Mouse (Mus musculus) gastrocnemius, adult 18-20 months (tissue): ENCODE measurements around the gene Tapbp. TPM values are rescaled to one million over a fixed set of nuclear protein-coding genes. Genes with fewer than 3 reads are reported as not detected.

Experiments used
- DNase-seq: peaks from one replicate; pipeline ENCODE4 v3.0.0; 2021; ENCODE audit warnings: low spot score
- total RNA-seq, 2 experiments: library from RNA; stranded (reverse); gene quantifications; 2 replicates each; pipeline ENCODE4 v1.2.3; 2021

Gene Tapbp
- total RNA-seq, 2 experiments from 2014 or later, result 30.2 to 31.7 TPM

DNA sequence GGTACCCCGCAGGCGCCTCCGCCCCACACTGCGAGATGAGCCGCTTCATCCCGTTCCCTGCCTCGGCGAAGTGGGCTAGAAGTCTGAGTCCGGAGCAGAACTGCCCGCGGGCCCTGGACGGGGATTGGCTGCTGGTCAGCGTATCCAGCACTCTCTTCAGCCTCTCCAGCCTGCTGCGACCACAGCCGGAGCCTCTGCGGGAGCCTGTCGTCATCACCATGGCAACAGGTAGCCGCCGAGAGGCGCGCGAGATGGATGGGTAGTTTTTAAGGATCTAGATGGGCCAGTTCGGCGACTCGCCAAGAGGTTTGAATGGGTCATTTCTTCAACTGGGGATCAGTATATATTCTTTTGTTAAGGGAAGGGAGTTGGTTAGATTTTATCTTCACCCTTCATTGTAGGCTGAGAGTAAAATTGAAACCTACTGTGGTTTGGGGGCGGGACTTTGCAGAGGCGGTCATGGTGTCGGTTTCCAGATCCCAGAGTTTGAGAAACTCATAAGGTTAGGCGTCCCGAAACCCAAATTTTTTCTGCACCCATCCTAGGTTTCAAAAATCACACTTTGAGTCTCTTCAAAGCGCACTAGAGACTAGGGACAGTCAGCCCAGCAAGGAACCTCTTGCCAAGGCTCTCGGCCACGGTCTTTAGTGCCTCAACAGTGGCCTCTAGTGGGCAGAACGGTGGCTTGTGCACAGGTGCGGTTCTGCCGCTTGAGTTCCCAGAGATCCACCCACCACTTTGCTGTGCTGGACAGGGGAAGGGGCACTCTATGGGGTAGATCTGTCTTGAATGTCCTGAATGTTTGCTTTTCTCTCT is 4.8 kb downstream of the Tapbp start:
- DNase-seq, result peak; percentile 84

DNA sequence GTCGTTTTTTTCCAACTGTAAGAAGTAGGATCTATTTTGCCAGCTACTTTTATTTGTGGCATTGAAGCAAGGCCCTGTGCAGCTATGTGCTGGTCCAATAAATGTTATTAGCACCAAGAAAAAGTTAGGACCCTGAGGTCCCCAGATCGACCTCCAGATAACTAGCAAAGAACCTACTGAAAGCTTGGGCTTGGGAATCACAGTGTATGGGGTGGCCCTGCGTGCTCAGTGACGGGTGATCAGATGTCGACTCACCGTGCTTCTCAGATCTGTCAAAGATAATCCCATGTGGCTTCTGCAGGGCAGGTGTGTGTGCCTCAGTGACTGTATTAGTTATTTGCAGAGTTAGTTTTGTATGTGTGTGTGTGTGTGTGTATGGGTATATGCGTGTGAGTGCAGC is 5.7 kb downstream of the Tapbp start:
- no peak for DNase-seq

DNA sequence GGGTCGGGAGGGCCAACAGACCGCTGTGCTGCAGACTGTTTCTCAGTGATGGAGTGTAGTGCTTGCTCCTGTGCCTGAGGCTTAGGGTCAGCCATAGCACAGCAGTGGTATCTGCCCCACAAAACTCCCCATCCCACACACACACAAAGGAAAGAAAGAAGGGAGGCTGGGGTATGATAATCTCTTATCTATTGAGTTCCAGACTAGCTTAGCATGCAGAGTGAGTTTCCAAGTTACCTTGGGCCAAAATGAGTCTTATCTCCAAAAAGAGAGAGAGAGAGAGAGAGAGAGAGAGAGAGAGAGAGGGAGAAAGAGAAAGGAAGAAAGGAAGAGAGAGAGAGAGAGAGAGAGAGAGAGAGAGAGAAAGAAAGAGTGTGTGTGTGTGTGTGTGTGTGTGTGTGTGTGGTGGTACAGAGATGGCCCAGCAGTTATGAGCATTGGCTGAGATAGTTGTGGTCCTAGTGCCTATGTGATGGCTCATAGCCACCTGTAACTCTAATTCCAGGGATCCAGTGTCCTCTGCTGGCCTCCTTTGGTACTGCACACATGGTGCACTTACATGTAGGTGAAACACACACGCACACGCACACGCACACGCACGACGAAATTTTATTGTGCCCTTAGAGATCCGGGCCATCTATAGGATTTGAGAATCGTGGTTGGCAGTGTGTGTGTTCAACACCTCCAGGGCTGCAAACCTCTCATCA is 9.0 kb downstream of the Tapbp start:
- no peak for DNase-seq

DNA sequence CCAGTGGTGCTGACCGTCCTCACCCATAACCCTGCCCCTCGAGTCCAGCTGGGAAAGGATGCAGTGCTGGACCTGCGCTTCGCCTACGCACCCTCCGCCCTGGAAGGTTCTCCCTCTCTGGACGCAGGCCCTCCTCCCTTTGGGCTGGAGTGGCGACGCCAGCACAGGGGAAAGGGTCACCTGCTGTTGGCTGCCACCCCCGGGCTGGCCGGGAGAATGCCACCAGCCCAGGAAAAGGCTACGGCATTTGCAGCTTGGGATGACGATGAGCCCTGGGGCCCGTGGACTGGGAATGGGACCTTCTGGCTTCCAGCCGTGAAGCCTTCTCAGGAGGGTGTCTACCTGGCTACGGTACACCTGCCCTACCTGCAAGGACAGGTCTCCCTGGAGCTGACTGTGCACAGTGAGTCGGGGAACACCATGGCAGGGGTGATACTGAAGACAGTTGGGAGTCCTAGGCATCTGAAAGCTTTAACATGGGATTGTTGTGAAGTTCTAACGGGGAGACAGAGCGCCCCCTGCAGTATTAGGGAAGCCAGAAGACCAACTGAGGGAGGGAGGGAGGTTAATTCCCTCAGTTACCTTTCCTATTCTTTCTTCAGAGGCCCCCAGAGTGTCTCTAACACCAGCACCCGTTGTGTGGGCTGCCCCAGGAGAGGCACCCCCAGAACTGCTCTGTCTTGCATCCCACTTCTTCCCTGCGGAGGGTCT is 9.9 kb downstream of the Tapbp start:
- DNase-seq, result no peak

DNA sequence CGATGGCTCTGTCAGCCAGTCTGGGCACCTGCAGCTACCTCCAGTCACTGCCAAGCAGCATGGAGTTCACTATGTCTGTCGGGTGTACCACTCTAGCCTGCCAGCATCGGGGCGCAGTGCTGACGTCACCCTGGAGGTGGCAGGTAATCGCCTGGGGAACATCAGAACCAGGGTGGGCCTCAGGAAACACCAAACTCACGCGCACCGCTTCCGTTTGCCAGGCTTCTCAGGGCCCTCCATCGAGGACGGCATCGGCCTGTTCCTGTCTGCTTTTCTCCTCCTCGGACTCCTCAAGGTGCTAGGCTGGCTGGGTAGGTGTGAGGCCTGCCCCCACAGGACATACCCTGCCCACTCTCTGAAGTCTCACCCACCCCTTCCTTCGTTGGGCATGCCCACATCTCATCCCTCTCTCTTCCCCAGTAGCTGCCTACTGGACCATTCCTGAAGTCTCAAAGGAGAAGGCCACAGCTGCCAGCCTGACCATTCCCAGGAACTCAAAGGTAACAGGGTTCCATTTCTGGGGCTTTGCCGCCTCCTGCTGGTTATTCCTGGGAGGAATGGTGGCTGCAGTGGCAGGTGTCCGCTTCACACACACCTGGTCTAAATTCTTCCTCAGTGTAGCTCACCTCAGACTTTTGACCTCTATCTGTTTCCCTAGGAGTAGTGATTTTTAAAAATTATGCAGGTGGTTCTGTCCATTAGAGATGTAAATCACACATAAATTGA is 10.7 kb downstream of the Tapbp start:
- DNase-seq, result no peak

DNA sequence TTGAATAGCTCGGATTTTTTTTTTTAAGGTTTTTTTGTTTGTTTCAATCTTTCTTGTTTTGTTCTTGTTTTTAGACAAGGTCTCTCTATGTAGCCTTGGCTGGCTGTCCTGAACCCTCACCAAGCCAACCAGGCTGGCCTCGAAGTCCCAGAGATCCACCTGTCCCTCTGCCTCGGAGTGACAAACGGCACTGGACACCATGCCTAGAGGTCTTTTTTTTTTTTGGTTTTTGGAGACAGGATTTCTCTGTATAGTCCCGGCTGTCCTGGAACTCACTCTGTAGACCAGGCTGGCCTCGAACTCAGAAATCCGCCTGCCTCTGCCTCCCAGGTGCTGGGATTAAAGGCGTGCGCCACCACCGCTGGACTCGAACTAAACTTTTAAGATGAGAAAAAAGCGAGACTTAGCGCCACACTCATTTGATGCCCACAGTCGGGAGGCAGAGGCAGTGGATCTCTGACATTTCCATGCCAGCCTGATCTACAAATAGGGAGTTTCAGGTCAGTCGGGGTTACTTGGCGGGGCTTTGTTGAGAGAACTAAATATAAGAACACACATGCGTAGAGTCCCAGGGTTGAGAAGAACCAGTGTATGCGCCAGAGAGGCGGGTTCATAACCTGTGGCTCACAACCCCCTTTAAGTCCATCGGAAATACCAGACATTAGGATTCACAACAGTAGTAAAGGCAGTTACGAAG is 12.7 kb downstream of the Tapbp start:
- no peak for DNase-seq

DNA sequence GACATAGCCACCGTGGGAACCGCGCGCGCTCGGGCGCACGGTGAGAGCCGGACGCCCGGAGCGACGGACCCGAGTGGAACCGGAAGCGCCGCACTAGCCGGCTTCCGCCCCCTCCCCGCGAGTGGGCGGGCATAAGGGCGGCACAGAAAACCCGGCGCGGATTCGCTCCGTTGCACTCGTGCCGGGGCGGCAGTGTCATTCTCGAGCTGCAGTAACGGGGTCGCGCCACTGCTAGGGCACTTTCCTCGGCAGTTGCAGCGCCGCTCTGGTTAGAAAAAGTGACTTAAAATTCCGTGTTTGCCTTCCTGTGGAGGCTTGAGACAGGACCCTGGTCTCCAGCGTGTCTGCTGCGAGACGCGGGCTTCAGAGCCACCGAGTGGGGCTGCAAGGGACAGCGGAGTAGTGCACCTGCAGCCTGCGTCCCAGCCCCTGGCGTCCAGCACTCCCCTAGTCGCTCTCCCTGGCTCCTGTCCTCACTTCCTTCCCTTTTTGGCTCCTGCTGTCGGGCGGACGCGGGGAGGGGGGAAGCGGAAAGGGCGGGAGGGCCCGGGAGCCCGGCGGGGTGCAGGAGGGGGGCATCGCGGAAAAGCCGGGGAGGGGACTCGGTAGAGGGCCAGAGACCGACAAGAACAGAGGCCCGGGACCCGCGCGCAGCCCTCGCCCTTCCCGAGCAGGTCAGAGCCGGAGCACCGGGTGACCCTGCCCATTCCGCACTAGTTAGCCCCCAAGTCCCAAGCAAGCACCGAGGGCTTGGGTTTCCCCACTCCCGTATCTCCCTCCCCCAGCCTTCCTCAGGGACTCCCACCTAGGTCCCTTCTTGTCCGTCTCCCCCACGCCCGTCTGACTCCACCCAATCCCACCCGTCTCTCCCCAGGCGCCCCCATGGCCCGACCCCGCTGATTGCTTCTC is 13.9 kb downstream of the Tapbp start, which contains the start of gene Rgl2:
TSS of gene Rgl2 (plus strand) at position 173 of the 909 bp plus-strand sequence.
- DNase-seq, result peak; percentile 92

DNA sequence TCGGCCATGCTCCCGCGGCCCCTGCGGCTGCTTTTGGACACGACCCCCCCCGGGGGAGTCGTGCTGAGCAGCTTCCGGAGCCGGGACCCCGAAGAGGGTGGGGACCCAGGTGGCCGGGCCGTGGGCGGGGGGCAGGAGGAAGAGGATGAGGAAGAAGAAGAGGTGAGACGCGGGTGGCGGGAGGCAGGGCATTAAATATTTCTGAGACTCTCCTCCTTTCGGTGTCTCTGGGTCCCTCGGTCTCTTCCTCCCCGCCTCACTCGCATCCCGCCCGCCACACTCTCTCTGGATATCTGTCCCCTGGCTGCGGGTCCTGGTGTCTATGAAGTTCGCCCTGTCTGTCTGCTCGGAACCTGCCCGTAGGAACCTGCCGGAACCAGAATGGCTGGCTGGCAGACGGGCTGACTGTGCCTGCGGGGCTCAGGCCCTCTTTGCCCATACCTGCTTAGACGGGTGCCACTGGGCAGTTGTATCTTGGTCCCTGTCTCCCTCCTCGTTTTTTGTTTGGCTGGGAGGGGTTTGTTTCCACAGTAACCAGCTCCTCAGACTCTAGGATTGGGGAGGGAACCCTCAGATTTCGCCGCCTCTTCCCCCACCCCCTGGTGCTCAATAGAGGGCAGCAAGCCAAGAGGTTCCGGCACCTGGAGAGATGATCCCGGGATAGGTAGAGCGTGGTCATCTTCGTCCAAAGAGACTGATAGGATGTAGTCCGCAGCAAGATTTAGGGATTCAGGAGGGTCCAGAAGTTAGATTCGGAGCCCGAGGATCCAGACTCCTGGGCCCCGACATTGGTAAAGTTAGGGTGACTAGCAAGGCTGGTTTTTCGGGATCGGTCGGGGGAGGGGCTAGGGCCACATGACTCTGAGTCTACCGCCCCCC is 14.8 kb downstream of the Tapbp start:
- peak; percentile 53 for DNase-seq

DNA sequence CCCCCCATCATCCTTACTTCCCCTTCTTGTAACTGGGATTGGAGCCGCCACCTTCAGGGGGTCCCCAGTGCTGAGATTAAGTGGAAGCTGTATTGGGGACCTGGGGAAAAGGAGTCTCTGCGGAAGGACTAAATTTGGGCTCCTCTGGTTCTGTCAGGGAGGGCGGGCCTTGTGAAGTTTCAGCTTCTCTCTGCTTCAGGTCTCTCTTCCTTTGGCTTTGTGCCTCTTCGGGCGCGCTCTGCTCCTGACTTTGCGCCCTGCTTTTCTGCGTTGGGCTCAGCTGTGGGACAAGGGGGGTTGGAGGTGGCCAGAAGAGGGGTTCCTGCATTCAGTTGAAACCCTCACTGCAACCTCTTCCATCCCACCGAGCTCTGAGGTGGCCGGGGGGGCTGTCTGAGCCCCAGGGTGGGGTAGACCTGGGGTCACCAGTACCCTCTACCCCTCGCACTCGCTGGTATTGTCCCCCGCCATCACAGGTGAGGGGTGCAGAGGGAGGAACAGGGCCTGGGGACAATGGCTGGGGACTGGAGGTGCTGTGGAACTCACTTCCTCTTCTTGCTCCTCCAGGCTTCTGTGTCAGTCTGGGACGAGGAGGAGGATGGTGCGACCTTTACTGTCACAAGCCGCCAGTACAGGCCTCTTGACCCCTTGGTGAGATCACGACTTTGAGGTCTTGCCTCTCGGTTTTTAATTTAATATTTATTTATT is 15.6 kb downstream of the Tapbp start:
- no peak for DNase-seq

DNA sequence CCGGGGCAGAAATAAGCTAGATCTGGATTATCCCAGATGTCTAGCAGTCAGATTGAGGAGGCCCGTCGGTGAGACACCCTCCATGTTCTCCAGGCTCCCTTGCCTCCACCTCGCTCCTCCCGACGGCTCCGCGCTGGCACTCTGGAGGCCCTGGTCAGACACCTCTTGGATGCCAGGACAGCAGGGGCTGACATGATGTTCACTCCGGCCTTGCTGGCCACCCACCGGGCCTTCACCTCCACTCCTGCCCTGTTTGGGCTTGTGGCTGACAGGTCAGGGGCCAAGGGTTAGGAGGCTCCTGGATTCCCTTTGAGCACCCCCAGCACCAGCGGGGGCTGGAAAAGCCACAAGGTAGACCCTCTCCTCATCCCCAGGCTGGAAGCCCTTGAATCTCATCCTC is 16.2 kb downstream of the Tapbp start:
- no peak for DNase-seq

DNA sequence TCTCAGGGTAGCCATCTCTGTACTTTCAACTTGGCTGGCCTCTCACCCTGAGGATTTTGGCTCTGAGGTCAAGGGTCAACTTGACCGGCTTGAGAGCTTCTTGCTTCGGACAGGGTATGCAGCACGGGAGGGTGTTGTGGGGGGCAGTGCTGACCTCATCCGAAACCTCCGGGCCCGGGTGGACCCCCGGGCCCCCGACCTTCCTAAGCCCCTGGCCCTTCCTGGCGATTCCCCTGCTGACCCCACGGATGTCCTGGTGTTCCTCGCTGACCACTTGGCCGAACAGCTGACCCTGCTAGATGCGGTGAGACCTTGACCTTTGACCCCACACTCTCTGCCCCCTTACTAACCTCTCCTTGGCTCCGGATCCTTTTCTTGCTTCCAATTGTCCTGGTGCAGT is 16.7 kb downstream of the Tapbp start:
- no peak for DNase-seq

DNA sequence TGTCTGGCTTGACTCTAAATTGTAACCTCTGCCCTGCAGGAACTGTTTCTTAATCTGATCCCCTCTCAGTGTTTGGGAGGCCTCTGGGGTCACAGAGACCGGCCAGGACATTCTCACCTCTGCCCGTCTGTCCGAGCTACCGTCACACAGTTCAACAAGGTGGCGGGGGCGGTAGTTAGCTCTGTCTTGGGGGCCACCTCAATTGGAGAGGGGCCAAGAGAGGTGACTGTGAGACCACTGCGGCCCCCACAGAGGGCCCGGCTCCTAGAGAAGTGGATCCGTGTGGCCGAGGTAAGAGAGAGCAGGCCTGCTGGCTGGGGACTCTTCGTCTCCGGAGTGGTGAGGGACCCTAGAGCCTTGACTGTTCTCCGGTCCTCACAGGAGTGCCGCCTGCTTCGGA is 17.3 kb downstream of the Tapbp start:
- no peak for DNase-seq

DNA sequence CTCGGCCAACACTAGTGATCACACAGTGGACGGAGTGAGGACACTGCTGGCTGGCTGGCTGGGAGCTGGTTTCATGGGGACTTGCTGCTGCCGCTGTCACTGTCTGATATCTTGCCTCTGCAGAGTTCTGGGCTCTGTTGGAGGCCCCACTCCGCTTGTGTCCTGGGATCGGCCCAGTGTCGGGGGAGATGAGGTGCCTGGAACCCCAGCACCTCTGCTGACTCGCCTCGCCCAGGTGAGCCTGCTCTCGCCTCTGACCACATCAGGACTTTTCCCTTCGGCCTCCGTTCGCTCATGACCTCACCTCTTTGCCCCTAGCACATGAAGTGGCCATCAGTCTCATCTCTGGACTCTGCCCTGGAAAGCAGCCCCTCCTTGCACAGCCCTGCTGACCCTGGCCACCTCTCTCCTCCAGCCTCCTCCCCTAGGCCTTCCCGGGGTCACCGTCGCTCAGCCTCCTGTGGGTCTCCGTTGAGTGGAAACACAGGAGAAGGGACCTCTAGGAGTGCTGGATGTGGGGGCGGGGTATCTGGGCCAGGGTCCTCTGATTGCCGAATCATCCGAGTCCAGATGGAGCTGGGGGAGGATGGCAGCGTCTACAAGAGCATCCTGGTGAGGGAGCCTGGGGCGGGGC is 19.8 kb downstream of the Tapbp start:
- no peak for DNase-seq

DNA sequence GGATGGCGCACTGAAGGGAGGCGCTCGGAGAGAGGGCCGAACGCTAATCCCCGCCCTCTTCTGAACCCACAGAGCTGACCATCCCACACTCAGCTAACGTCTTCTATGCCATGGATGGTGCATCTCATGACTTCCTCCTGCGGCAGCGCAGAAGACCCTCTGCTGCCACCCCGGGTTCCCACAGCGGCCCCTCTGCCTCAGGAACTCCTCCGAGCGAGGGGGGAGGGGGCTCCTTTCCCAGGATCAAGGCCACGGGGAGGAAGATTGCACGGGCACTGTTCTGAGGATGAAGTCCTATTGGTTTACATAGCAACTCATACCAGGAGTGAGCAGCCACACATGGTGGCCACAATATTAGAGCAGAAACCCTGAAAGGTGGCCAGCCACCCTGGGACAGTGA is 21.3 kb downstream of the Tapbp start:
- DNase-seq, result no peak

DNA sequence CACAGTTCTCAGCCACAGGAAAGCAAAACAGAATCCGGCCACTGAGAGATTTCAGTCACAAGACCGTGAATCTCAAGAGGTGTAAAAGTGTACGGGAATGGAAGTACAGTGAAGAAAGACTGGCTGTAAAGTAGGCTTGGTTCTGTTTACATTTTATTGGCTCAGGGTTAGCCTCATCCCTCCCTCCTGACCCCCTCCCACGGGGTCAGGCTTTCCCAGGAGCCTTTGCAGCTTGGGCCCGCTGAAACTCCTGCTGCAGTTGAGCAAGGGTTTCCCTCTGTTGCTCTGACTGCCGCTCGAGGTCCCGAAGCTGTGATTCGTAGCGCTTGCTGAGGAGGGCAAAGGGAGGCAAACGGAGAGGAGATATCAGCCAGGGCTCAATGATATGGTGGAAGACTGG is 23.1 kb downstream of the Tapbp start:
- no peak for DNase-seq

DNA sequence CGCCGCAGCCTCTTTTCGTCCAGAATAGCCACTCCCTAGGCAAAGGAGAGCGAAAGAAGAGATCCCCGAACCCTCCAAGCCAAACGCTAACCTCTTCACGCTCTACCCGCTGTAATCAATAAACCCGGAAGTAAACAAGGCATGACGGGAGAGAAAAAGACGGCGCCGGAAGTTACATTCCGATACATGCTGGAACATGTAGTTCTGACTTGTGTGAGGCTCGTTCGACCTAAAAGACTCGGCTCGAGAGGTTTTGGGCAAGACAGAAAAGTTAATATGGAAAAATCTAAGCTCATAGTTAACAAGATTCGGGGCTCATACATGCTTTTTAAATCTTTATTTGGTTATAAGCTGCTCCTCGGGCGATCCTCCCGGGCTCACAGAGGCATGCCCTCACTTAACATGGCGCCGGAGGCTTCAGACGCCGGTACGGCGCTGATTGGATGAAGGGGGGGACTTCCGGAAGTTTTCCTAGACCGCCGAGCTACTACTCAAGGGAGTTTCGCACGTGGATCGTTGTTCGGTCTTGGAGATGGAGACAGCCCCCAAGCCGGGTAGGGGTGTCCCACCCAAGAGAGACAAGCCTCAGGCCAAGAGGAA is 24.6 kb downstream of the Tapbp start, which contains the start of the genes Pfdn6 and Wdr46:
TSS of gene Pfdn6 (minus strand) at position 138 of the 600 bp plus-strand sequence.
TSS of gene Wdr46 (plus strand) at position 455 of the 600 bp plus-strand sequence.
- DNase-seq, result peak; percentile 88

DNA sequence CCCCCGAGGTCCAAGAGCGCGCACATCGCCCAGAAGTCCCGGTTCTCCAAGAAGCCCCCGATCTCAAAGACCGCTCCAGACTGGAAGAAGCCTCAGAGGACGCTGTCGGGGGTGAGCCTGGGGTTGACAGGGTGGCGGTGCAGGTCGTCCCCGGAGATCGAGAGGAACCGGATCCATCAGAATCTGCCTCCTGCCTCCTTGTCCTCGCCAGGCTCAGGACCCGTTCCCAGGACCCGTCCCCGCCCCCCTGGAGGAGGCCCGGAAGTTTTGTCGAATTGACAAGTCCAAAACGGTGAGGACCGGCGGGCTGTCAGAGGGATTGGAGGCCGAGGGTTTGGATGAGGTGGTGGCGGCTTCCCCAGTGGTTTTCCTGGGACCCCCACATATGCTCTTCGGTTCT is 25.3 kb downstream of the Tapbp start:
- DNase-seq, result no peak
